Mouse (Mus musculus) heart, embryonic 15.5 days (tissue): Measurements from ENCODE around the gene Samd8. TPM values are rescaled to one million over a fixed set of nuclear protein-coding genes. Genes with fewer than 3 reads are reported as not detected.

ENCODE experiments used
- ATAC-seq: fragments of 200-750 bp; cut with Nextera tagmentation; replicated peaks from 2 replicates; pipeline ENCODE4 v1.8.0; 2017; ENCODE audit warnings: low read depth, moderate TSS enrichment; ENCODE audit not compliant: insufficient number of reproducible peaks, insufficient read depth, low FRiP score
- H3K27ac ChIP-seq: fragments of 300-500 bp; sonication (generic); 2 replicates; pipeline ENCODE4 v1.5.1; 2015; ENCODE audit warnings: mild to moderate bottlenecking, inconsistent platforms
- H3K27me3 ChIP-seq: fragments of 300-500 bp; sonication (generic); 2 replicates; pipeline ENCODE4 v1.6.1; 2015; ENCODE audit warnings: inconsistent platforms
- H3K36me3 ChIP-seq: fragments of 300-500 bp; sonication (generic); 2 replicates; pipeline ENCODE4 v1.6.1; 2015; ENCODE audit warnings: mild to moderate bottlenecking, inconsistent platforms
- H3K4me1 ChIP-seq: fragments of 300-500 bp; sonication (generic); replicated peaks from 2 replicates; pipeline ENCODE4 v1.6.1; 2015; ENCODE audit warnings: inconsistent platforms
- H3K4me2 ChIP-seq: fragments of 300-500 bp; sonication (generic); 2 replicates; pipeline ENCODE4 v1.6.1; 2015; ENCODE audit warnings: inconsistent platforms, mild to moderate bottlenecking, moderate library complexity
- H3K4me3 ChIP-seq: fragments of 300-500 bp; sonication (generic); 2 replicates; pipeline ENCODE4 v1.5.1; 2015; ENCODE audit warnings: mild to moderate bottlenecking, inconsistent platforms
- H3K9ac ChIP-seq: fragments of 300-500 bp; sonication (generic); 2 replicates; pipeline ENCODE4 v1.6.1; 2015; ENCODE audit warnings: mild to moderate bottlenecking, inconsistent platforms
- H3K9me3 ChIP-seq: fragments of 300-500 bp; sonication (generic); replicated peaks from 2 replicates; pipeline ENCODE4 v1.6.1; 2016; ENCODE audit warnings: inconsistent platforms
- WGBS: fragments of 180-500 bp; shearing (Covaris S2); methylation state at CpG from one replicate; pipeline ENCODE4 v1.1.7; 2015; ENCODE audit warnings: mixed read lengths; 5-methylcytosine and 5-hydroxymethylcytosine counted together
- polyA plus RNA-seq: library from polyadenylated mRNA; unstranded; fragments of >200 nt; fragmentation: Nextera tagmentation; extraction: Ambion mirVana; gene quantifications from 2 replicates; pipeline ENCODE4 v1.2.1, GENCODE M21; 2015

Samd8 gene
- polyA plus RNA-seq, 1 experiment from 2014 or later: 7.7 TPM

DNA sequence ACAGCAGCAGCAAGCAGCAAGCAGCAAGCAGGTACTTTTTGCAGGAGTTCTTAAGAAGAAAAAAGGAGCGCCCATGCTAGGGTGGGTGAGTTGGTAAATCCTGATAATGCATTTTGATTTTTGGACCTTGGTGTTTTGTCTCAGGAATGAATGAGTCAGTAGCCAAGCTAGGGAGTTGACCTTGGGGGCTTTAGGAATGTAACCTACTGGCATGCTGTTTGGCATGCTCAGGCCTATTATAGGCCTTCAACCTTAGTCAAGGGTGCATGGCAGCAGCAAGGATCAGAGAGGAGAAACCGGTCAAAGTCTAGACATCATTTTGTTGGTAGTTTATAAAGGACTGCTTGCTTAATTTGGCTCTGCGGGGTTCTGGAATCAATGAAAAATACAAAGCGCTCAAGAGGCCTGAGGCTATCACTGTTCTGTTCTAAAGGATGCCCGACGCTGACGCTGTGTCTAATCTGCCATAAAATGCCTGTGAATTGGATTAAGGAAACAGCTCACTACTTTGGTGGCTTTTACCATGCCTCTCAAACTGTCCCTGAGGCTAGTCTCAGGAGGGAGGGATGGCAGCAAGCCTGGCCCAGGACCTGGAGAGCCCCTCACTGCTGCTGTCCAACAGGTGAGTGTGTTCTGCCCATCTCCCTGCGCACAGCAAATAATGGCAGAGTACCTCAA, 28.2 kb upstream of the Samd8 start:
- no peaks in the 10 kb centered on the region for H3K36me3 ChIP-seq
- no peak for ATAC-seq
- 86% methylated on average over 8 of the region's 8 CpGs for WGBS

DNA sequence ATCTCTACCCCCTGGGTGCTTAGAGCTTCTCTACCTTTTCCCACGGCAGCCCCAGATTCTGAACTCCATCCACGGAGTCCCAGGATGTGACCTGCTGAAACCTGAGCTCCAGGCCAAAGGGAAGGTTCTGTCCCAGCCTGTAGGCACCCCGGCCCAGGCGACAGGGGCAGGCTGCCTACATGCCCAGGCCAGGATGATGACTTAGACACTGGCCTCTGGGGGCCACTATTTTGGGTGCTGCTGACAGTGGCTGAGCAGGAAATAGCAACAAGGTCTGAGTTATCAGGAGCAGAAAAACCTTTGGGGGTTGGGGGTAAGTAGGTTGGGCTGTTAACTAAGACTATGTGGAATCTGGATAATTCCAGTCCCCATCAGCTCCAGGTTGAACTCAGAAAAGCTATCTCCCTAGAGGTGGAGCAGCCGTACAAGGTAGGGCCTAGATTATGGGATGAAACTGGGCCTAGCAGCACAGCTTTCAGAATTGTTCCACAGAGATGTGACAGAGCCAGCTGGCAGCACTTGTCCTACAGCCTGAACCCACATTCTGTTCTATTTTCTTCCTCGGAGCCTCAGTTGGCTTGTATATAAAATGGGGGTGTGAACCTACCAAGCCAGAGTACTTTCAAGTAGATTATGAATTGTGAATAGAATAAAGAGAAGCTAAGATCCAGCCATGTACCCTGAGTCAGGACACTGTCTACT, 21.1 kb upstream of the Samd8 start:
- H3K4me2 ChIP-seq: no peak overlapping the region
- no peak overlapping the region for H3K9ac ChIP-seq
- H3K27ac ChIP-seq: no peak overlapping the region
- 53% methylated on average over 6 of the region's 6 CpGs for WGBS
- H3K4me1 ChIP-seq: peaks cover 6% of the 10 kb centered on the region; the same call in 1 of the 2 replicates
- no peak for ATAC-seq
- H3K27me3 ChIP-seq: no peaks in the 10 kb centered on the region
- H3K9me3 ChIP-seq: no peaks in the 10 kb centered on the region
- H3K36me3 ChIP-seq: no peaks in the 10 kb centered on the region
- no peak overlapping the region for H3K4me3 ChIP-seq

More for the DNA sequence above, 28.2 kb upstream of the Samd8 start:
- no peaks in the 10 kb centered on the region for H3K27me3 ChIP-seq
- H3K4me3 ChIP-seq: no peak overlapping the region
- H3K27ac ChIP-seq: no peak overlapping the region
- peaks cover 18% of the 10 kb centered on the region for H3K4me1 ChIP-seq
- H3K4me2 ChIP-seq: no peak overlapping the region
- no peak overlapping the region for H3K9ac ChIP-seq
- no peaks in the 10 kb centered on the region for H3K9me3 ChIP-seq

DNA sequence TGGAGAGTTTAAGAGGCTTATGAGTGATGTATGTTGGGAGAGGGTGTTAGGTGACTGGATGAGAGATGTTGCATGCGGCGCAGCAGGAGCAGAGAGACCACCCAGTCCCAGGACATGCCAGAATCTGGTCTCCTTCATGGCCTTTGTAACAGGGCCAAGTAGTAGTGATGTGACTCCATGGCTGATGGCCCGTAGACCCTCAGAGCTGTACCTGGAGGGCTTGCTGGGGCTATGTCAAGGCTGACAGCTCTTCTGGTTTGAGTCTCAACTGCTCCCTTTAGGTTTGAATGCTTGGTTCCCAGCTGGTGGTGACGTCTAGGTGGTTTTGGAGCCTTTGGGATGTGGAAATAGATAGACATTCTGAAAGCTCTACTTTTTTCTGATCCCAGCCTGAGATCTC, 20.4 kb upstream of the Samd8 start:
- Histone ChIP-seq H3K9me3 (no peaks in the 10 kb centered on the region), H3K27ac (no peak overlapping the region), H3K36me3 (no peaks in the 10 kb centered on the region), H3K4me1 (peaks cover 6% of the 10 kb centered on the region; the same call in 1 of the 2 replicates), H3K9ac (no peak overlapping the region), H3K4me2 (no peak overlapping the region), H3K4me3 (no peak overlapping the region), H3K27me3 (no peaks in the 10 kb centered on the region)
- ATAC-seq: no peak
- WGBS: 95% methylated on average over 4 of the region's 4 CpGs

DNA sequence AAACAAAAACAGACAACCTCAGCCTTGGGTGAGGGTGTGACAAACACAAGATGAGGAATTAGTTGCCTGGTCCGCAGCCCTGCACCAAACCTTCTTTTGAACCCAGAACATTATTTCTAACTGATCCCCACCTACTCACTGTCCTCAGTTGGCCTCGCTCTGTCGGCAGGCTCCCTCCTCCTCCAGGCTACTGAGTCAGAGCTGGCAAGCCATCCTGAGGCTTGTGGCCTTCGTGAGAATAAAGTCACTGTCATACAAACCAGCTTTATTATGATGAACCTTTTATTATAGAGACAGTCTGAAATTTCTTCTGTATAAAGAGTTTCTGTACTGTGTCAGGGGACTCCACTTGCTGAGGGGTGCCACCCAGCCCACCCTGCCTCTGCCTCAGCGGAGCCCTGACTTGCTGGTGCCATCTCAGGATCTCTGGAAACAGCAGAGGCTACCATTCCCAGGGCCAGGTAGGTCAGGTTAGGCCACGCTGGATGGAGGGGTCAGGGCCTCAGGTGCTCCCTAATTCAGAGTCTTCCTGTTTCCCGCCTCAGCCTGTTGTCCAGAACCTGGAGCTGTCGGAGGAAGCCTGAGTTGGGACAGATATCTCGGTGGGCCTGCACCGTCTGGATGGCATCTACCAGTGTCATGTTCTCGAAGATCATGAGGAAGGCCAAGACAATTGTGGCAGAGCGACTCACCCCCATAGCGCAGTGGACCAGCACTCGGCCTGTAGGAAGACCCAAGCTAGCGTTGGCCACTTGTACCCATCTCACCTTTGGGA, 17.0 kb upstream of the Samd8 start:
- WGBS: 87% methylated on average over 15 of the region's 15 CpGs
- no peak for ATAC-seq
- Histone ChIP-seq H3K27me3 (no peaks in the 10 kb centered on the region), H3K9ac (no peak overlapping the region), H3K9me3 (no peaks in the 10 kb centered on the region), H3K4me1 (peaks cover 6% of the 10 kb centered on the region; the same call in 1 of the 2 replicates), H3K4me3 (no peak overlapping the region), H3K4me2 (no peak overlapping the region), H3K36me3 (no peaks in the 10 kb centered on the region), H3K27ac (no peak overlapping the region)

DNA sequence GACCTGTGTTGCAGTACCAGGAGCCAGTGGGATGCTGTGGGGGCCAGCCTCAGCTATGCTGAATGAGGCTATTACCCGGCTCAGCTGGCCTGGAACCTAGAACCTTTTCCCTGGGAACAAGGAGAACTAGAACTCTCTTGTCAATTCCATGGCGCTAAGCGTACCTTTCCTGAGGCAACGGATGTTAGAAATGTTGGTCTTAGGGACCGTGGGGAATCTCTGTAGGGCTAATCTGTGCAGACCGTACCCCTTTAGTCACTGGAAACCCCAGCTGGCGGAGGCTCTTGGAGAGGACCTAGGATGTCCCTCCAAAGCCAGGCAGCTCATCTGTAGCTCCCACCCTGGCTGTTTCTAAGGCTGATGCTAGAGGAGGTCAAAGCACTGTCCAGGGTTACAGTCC, 10.0 kb upstream of the Samd8 start:
- H3K27ac ChIP-seq: no peak overlapping the region
- H3K9ac ChIP-seq: no peak overlapping the region
- H3K4me2 ChIP-seq: no peak overlapping the region
- 0 out of 2 replicates have a peak, but pooled peaks cover 2% of the 10 kb centered on the region for H3K4me1 ChIP-seq
- H3K36me3 ChIP-seq: no peaks in the 10 kb centered on the region
- H3K9me3 ChIP-seq: no peaks in the 10 kb centered on the region
- H3K27me3 ChIP-seq: no peaks in the 10 kb centered on the region; the same call in 1 of the 2 replicates
- WGBS: 91% methylated on average over 7 of the region's 7 CpGs
- no peak overlapping the region for H3K4me3 ChIP-seq
- ATAC-seq: no peak

DNA sequence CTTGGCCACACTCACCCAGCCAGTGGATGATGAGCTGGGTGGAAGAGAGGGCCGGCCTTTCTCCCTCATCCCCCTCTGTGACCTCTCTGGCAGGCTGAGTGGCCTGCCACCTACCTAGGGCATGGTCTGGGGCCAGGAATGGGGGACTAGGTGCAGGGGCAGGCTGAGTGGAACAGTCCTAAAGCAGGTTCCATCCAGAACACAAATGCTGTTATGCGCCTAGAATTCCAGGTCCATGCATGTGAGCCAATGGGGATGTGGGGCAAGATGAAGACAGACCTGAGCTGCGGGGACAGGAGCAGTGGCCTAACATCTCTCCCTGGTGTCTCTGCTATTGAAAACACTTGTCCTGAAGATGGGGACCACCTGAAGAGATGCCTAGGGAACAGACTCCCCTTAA, 9.0 kb upstream of the Samd8 start:
- Histone ChIP-seq H3K9ac (no peak overlapping the region), H3K4me3 (no peak overlapping the region), H3K36me3 (no peaks in the 10 kb centered on the region), H3K4me1 (0 out of 2 replicates have a peak, but pooled peaks cover 2% of the 10 kb centered on the region), H3K27me3 (no peaks in the 10 kb centered on the region; the same call in 1 of the 2 replicates), H3K4me2 (no peak overlapping the region), H3K27ac (no peak overlapping the region), H3K9me3 (no peaks in the 10 kb centered on the region)
- 88% methylated on average over 3 of the region's 3 CpGs for WGBS
- no peak for ATAC-seq

DNA sequence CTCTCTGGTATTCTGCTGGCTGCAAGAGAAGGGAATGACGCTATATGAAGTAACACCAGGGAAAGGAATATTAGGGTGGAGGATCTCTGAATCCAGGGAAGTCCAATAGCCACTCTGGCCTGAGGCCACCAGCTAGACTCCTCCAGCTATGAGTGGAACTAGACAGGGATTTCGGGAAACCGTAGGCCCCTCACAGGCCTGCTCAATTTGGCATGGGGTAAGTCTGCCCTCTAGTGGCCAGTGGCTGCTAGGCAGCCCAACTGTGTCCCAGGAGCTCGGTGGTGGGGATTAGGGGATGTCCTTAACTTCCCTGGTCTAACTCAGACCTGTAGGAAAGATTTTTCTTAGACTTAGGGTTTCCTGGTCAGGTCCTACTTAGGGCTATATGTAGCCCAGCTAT, 8.5 kb upstream of the Samd8 start:
- no peaks in the 10 kb centered on the region; the same call in 1 of the 2 replicates for H3K27me3 ChIP-seq
- H3K9ac ChIP-seq: no peak overlapping the region
- ATAC-seq: peak; percentile 47
- H3K4me1 ChIP-seq: 0 out of 2 replicates have a peak, but pooled peaks cover 2% of the 10 kb centered on the region
- no peak overlapping the region for H3K27ac ChIP-seq
- 15% methylated on average over 4 of the region's 4 CpGs for WGBS
- no peaks in the 10 kb centered on the region for H3K36me3 ChIP-seq
- H3K9me3 ChIP-seq: no peaks in the 10 kb centered on the region
- no peak overlapping the region for H3K4me2 ChIP-seq
- H3K4me3 ChIP-seq: no peak overlapping the region

DNA sequence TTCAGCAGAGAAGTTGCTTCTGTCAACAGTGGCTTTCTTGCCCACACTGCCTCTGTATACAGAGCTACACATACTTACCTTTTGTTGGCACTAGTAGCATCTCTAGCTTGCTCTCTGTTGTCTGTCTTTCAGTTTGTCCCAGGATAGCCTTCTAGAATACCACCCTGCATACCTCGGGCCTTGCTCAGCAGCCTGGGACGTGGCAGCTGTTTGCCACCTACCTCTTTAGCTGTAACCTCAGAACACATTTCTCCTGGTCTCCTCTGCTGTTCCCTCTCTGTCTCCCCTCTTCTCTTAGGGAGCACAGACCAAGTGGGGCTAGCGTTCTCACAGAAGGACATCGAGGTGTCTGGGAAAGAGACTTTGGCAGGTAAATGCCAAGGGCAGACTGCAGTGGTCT, 7.9 kb upstream of the Samd8 start:
- no peak for ATAC-seq
- WGBS: 93% methylated on average over 4 of the region's 4 CpGs

DNA sequence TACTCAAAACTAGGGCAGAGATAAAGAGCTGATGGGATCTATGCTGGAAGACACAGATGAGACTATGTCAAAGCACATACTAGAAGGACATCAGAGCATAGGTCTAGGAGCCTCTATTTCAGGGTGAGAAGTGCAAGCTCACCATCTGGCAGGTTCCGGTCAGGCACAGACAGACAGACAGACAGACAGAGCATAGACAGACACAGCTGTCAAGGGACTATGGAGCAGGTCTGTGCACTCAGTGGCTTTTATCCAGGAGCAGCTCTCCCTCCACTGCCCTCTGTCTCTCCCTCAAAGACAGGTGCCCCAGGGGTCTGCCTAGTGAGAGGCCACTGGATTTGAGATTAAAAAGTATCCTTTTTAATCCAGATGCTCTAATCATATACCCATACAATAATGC, 6.2 kb upstream of the Samd8 start:
- 81% methylated on average over 1 of the region's 1 CpGs for WGBS
- Histone ChIP-seq H3K4me1 (0 out of 2 replicates have a peak, but pooled peaks cover 2% of the 10 kb centered on the region), H3K27me3 (no peaks in the 10 kb centered on the region; the same call in 1 of the 2 replicates), H3K4me2 (no peak overlapping the region), H3K9ac (no peak overlapping the region), H3K27ac (no peak overlapping the region), H3K4me3 (no peak overlapping the region), H3K36me3 (no peaks in the 10 kb centered on the region), H3K9me3 (no peaks in the 10 kb centered on the region)
- no peak for ATAC-seq

More for the DNA sequence above, 7.9 kb upstream of the Samd8 start:
- Histone ChIP-seq H3K4me1 (0 out of 2 replicates have a peak, but pooled peaks cover 2% of the 10 kb centered on the region), H3K36me3 (no peaks in the 10 kb centered on the region), H3K27ac (no peak overlapping the region), H3K9ac (no peak overlapping the region), H3K4me3 (no peak overlapping the region), H3K9me3 (no peaks in the 10 kb centered on the region), H3K4me2 (no peak overlapping the region), H3K27me3 (no peaks in the 10 kb centered on the region; the same call in 1 of the 2 replicates)

DNA sequence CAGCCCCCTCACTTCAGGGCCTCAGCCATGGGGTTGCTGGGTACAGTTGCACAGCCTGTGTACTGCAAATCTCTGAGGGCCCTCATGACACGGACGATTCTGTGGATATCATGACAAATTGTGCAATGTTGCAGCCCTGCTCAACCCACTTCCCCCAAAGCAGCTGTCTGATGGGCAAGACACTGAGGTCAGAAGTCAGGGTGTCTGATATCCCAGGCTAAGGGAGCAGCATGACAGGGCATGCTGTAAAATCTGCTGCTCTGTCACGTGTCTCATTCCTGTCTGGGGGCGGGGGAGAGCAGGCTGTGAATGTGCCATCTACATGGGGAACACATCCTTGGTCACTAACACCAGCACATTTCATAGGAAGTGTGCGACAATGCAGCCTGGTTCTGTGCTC, 5.2 kb upstream of the Samd8 start:
- WGBS: 56% methylated on average over 5 of the region's 5 CpGs
- Histone ChIP-seq H3K9ac (no peak overlapping the region), H3K27me3 (no peaks in the 10 kb centered on the region; the same call in 1 of the 2 replicates), H3K4me1 (0 out of 2 replicates have a peak, but pooled peaks cover 5% of the 10 kb centered on the region), H3K4me3 (no peak overlapping the region), H3K36me3 (no peaks in the 10 kb centered on the region), H3K4me2 (no peak overlapping the region), H3K9me3 (no peaks in the 10 kb centered on the region), H3K27ac (no peak overlapping the region)
- no peak for ATAC-seq

DNA sequence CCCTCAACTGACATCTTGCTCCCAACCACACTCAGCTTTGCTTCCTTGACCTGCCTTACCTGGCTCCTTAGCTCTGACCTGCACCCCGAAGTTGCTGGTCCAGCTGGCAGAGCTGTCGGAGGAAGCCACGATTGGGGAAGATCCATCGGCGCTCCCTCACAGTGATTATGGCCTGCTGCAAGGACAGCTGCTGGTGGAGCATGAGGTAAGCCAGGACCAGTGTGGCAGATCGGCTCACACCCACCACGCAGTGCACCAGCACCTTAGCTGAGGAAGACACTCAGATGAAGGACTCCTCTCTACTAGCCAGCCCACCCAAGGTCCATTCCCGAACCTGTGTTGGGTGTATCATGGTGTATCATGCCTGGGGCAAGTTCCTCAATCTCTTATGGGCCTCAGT, 4.1 kb upstream of the Samd8 start:
- WGBS: 81% methylated on average over 8 of the region's 8 CpGs
- H3K9ac ChIP-seq: no peak overlapping the region
- no peak overlapping the region for H3K4me2 ChIP-seq
- H3K27me3 ChIP-seq: no peaks in the 10 kb centered on the region; the same call in 1 of the 2 replicates
- no peaks in the 10 kb centered on the region for H3K9me3 ChIP-seq
- H3K36me3 ChIP-seq: no peaks in the 10 kb centered on the region
- H3K4me1 ChIP-seq: 0 out of 2 replicates have a peak, but pooled peaks cover 6% of the 10 kb centered on the region
- no peak overlapping the region for H3K27ac ChIP-seq
- ATAC-seq: no peak
- no peak overlapping the region for H3K4me3 ChIP-seq
